Mouse (Mus musculus) lung, postnatal 4 days (tissue): Measurements from ENCODE around the gene Nol4l.
"Not testable (repeated sequence)": the region's sequence is repeated elsewhere in the genome, so short reads cannot be mapped to it uniquely, and the experiment has no call there.

Source experiments
- DNase-seq, 2 experiments: peaks; one replicate each; pipeline ENCODE4 v3.0.0; 2021

Nol4l gene

DNA sequence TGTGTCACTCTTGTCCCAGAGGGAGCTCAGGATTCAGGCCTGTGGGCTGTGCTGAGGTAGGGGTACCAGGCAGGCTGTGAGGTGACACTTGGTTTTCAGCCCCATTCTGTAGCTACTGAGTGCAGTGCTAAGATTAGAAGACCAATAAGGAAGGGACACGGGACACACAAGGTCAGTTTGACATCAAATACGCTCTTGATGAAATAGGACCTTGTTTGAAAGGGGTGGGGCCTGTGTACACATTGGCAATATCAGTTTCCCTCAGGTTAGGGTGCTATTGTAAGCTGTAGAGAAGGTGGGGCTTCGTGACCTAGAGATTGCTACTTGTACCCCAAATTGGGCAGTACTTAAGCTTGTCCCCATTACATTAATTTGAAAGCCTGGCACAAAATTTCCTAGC is 124.9 kb downstream of the Nol4l start:
- no peak for DNase-seq

DNA sequence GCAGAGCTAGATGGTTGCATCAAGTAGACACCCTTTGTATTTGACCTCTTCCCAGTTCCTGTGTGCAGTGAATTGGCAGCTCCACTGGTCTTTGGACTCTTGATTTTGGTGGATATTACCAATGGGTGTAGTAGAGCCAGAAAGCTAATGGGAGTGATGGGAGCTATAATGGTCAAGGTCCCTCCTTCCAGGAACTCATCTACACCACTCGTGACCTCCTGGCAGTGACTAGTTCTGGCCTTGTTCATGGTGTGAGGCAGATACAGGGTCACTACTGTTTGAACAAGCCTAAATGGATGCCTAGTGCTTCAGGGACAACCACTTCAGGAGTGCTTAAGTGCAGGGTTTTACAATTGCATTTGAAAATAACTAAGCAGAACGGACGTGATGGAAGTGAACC is 125.7 kb downstream of the Nol4l start:
- no peak for DNase-seq

DNA sequence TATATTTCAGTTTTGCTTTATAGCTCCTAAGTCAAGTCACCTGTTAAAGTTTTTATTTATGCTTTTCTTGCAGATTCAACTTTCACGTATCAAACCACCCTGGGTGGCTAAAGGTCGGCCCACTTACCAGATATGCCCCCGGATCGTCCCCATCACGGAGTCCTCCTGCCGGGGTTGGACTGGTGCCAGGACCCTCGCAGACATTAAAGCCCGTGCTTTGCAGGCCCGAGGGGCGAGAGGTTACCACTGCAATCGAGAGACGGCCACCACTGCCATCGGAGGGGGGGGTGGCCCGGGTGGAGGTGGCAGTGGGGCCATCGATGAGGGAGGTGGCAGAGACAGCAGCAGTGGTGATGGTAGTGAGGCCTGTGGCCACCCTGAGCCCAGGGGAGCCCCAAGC is 130.6 kb downstream of the Nol4l start:
- no peak for DNase-seq

DNA sequence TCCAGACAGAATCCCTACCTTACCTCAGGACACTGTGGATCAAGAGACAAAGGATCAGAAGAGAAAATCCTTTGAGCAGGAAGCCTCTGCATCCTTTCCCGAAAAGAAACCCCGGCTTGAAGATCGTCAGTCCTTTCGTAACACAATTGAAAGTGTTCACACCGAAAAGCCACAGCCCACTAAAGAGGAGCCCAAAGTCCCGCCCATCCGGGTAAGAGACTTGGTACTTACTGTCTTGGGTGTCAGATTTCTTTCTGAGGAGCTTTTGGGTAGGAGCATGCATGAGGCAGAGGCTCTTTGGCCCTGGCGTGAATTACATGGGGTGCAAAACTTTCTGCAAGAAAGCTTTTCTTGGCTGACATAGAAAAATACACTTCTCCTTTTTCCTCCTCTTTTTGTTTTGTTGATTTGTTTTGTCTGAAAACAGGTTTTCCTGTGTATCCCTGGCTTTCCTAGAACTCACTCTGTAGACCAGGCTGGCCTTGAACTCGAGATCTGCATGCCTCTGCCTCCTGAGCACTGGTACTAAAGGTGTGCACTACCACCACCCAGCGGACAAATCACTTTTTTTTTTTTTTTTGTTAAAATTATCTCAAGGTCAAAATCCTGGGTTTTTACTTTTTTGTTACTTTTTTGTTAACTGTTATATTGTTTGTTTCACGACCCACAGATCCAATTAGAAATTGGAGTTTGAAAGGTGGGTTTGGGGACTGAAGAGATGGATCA is 131.8 kb downstream of the Nol4l start:
- DNase-seq: no peak

DNA sequence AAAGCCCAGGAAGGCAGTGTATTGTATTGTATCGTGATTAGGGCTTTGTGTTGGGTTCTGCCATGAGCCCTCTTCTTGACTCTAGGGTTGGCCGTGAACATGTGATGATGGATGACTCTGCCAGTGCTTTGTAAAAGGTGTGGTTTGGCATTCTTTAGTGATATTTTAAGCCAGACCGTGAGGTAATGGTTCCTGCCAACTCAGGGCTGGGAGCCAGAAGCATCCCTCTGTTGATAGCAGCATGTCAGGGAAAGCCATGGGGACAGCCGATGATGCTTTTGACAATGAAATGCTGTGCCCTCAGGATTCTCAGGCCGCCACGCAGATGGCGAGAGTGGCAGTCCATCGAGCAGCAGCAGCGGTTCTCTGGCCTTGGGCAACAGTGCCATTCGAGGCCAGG is 136.7 kb downstream of the Nol4l start:
- DNase-seq: no peak

DNA sequence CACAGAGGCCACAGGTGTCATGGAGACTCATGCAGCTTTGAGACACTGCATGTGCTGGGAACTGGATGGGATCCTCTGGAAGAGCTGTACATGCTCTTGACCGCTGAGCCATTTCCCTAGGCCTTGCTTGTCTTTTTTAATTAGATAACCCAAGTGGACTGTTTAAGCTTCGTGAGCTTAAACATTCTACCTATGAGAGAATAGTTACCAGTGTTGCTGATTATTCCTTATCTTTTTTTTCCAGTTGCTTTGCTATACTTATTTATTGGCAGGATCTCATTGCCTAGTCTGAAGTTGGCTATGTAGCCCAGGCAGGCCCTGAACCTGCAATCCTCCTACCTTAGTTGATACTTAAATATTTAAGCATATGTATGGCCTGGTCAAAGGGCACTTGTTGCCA is 139.9 kb downstream of the Nol4l start:
- DNase-seq: no peak

DNA sequence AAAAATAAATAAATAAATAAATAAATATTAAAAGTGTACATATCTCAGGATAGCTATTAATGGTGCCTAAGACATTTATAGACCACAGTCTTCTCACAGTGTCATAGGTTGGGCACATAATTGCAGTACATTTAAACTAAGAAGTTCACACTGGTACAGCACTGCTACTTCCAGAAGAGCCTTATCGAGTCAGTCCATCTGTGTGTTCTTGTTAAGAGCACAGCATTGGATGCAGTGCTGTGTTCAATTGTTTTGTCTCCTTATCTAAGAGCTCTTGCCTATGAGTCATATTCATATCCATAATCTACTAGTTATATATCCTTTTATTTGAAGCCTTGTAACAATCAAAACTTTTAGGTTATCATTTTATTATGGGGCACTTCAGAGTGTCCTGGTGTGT is 149.3 kb downstream of the Nol4l start:
- no peak for DNase-seq

DNA sequence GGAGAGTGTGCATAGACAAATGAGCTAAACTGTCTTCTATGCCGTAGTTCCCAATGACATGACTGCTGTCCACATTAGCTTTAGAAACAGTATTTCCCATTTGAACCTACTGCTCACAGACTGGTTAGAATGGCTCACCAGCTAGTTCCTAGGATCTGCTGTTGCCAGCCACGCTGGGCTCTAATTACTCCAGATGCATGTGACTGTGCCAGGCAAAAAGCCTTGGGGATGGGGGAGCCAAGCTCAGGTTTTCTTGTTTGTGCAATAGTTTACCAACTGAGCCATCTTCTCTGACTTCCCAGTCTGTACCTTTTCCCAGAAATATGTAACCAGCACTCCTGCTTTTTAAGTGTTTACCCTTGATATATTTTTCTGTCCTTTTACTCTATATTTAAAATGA is 154.4 kb downstream of the Nol4l start:
- DNase-seq: no peak

DNA sequence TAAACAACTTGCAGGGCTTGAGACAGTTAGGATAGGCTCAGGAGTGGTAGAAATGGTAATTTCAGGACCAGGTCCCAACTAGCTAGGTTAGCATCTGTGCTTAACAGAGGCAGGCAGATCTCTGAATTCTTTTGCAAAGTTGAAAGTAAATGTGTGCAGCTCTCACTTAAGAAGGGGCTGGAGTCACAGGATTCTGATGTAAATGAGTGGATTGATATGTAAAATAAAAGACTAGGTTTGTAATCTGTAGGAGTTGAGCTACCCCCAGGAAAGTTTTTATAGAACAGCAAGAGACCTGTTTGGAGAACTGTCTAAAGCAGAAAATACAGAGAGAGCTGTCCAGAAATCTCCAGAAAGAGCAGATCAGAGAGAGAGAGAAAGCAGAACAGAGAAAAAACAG is 158.9 kb downstream of the Nol4l start:
- no peak for DNase-seq

DNA sequence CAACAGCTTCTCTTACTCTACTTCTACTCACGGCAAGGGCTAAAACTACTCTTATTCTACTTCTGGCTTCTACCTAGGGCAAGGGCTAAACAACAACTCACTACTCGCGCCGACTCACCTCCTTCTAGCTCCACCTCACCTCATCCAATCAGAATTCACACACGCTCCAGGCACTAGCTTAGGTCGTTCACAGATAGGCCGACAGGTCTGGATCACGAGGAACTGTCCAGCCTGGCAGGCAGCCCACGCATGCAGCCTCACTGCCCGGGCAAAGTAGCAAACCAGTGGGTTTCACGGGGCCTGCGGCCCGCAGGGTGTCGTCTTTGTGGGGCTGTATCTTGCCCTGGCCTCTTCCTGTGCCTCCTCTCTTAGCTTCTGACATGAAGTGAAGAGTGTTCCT is 165.2 kb downstream of the Nol4l start:
- DNase-seq: not testable (repeated sequence)

DNA sequence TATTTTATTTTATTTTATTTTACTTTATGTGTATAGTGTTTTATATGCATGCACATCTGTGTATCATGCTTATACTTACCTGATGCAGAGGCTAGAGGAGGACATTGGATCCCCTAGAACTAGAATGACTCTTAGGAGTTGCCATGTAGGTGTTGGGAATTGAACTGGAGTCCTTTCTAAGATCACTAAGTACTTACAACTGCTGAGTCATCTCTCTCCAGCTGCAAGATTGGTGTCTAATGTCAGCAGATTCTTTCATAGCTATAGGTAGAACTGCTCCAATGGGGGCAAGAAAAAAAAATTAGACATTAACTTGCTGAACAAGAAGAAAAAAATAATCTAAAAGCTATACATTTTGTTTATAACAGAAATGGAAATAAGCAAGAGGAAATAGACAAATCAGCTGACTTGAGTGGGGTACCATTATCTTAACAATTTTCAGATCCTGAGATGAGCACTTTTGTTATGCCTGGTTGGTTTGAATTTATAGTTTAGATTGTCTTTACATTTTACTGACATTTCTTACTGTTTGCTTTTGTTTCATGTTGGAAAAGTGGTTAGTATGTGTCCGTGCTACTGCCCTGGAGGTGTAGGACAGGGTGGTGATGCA is 168.6 kb downstream of the Nol4l start:
- no peak for DNase-seq
